13 mouse cellular contexts compared by ENCODE assay signal in genomic region chr9:66915869-66916785, GRCm38 (mm10). TPM values are rescaled to one million over a fixed set of nuclear protein-coding genes. Genes with fewer than 3 reads are reported as not detected.
A peak's percentile ranks its signal among the peaks of the same experiment; 100 is the strongest.
DNase-seq lines count a peak whose midpoint lies in the region; ATAC-seq and TF ChIP-seq lines count a peak whose summit lies in the region.
"Had no signal": no experiment of that assay in that cellular context is flagged by ENCODE, and none has a peak within 500 bp of the region (broad histone marks: within the 10 kb centered on the region; RNA-seq: fewer than 3 reads in every experiment).

No protein-coding gene starts in this region.

- H3K9me3 ChIP-seq in forebrain, embryonic 11.5 days (ENCODE audit: control insufficient read depth, low read length), result no peaks in the 10 kb centered on the region
- no peaks in the 10 kb centered on the region for H3K9me3 ChIP-seq in forebrain, embryonic 12.5 days
- H3K9me3 ChIP-seq in lung, postnatal 0 days (ENCODE audit: low read length), result no peaks in the 10 kb centered on the region
- no peaks in the 10 kb centered on the region for H3K9me3 ChIP-seq in midbrain, embryonic 13.5 days
- H3K9me3 ChIP-seq in midbrain, embryonic 16.5 days (replicated peaks; ENCODE audit: control insufficient read depth, low read length, poor library complexity, severe bottlenecking), result no peaks in the 10 kb centered on the region
- H3K9me3 ChIP-seq: limb, embryonic 15.5 days had no signal

- peaks cover 9% of the 10 kb centered on the region; the same call in 1 of the 2 replicates for H3K4me1 ChIP-seq in forebrain, embryonic 11.5 days (replicated peaks; ENCODE audit: control insufficient read depth, insufficient read depth, low read length)
- H3K4me1 ChIP-seq in forebrain, embryonic 12.5 days, result peaks cover 45% of the 10 kb centered on the region
- H3K4me1 ChIP-seq in lung, postnatal 0 days (ENCODE audit: insufficient read depth, low read depth, low read length), result peaks cover 10% of the 10 kb centered on the region; the same call in 1 of the 2 replicates
- H3K4me1 ChIP-seq in midbrain, embryonic 13.5 days (replicated peaks), result peaks cover 49% of the 10 kb centered on the region
- peaks cover 25% of the 10 kb centered on the region for H3K4me1 ChIP-seq in midbrain, embryonic 16.5 days (ENCODE audit: control insufficient read depth, insufficient read depth, low read length)

- H3K27ac ChIP-seq in forebrain, embryonic 11.5 days (ENCODE audit: low read depth, low read length), result 0 out of 2 replicates have a peak overlapping the region, but pooled peaks have one; percentile 12
- H3K27ac ChIP-seq in forebrain, embryonic 12.5 days, result no peak overlapping the region
- peak overlapping the region; percentile 48 for H3K27ac ChIP-seq in lung, postnatal 0 days (ENCODE audit: low read length)
- no peak overlapping the region for H3K27ac ChIP-seq in midbrain, embryonic 13.5 days
- no peak overlapping the region for H3K27ac ChIP-seq in midbrain, embryonic 16.5 days (ENCODE audit: low read length)
- H3K27ac ChIP-seq: kidney, postnatal 0 days; limb, embryonic 15.5 days had no signal

- TF ChIP-seq EP300 in lung, postnatal 0 days (IDR thresholded peaks at IDR 0.05), result no peak

- H3K36me3 ChIP-seq in forebrain, embryonic 11.5 days (ENCODE audit: control insufficient read depth, insufficient read depth, low read length), result no peaks in the 10 kb centered on the region
- 0 out of 2 replicates have a peak, but pooled peaks cover 3% of the 10 kb centered on the region for H3K36me3 ChIP-seq in forebrain, embryonic 12.5 days (replicated peaks)
- no peaks in the 10 kb centered on the region for H3K36me3 ChIP-seq in lung, postnatal 0 days (ENCODE audit: insufficient read depth, low read length)
- no peaks in the 10 kb centered on the region for H3K36me3 ChIP-seq in splenic B cell, adult 2 months (ENCODE audit: control insufficient read depth, insufficient read depth, low read length, poor library complexity, severe bottlenecking)
- H3K36me3 ChIP-seq in midbrain, embryonic 13.5 days, result no peaks in the 10 kb centered on the region; the same call in 1 of the 2 replicates
- H3K36me3 ChIP-seq in midbrain, embryonic 16.5 days (ENCODE audit: control insufficient read depth, insufficient read depth, low read length), result no peaks in the 10 kb centered on the region
- H3K36me3 ChIP-seq: limb, embryonic 15.5 days had no signal

- DNase-seq in forebrain, embryonic 11.5 days (ENCODE audit: low spot score), result no peak
- no peak for DNase-seq in lung, postnatal 0 days (ENCODE audit: low spot score)
- DNase-seq in lung, postnatal 25 days (ENCODE audit: low spot score), result no peak
- DNase-seq in splenic B cell, adult 2 months (ENCODE audit: low read depth, low spot score), result peak; percentile 46
- DNase-seq: cerebellum, postnatal 36 days had no signal

- WGBS in forebrain, embryonic 11.5 days, result 90% methylated on average over 9 of the region's 9 CpGs
- 88% methylated on average over 9 of the region's 9 CpGs for WGBS in forebrain, embryonic 12.5 days
- 69% methylated on average over 9 of the region's 9 CpGs for WGBS in lung, postnatal 0 days
- WGBS in midbrain, embryonic 13.5 days, result 91% methylated on average over 9 of the region's 9 CpGs
- WGBS in midbrain, embryonic 16.5 days, result 89% methylated on average over 9 of the region's 9 CpGs

- no peak overlapping the region for H3K4me2 ChIP-seq in forebrain, embryonic 11.5 days (ENCODE audit: low read depth, low read length, severe bottlenecking)
- no peak overlapping the region for H3K4me2 ChIP-seq in forebrain, embryonic 12.5 days
- no peak overlapping the region; the same call in 1 of the 2 replicates for H3K4me2 ChIP-seq in lung, postnatal 0 days (replicated peaks; ENCODE audit: low read depth, low read length)
- H3K4me2 ChIP-seq in midbrain, embryonic 13.5 days (replicated peaks), result no peak overlapping the region
- no peak overlapping the region for H3K4me2 ChIP-seq in midbrain, embryonic 16.5 days (ENCODE audit: low read length)
- H3K4me2 ChIP-seq: limb, embryonic 15.5 days had no signal

- H3K9ac ChIP-seq in forebrain, embryonic 11.5 days (ENCODE audit: low read length), result no peak overlapping the region
- H3K9ac ChIP-seq in forebrain, embryonic 12.5 days, result no peak overlapping the region
- no peak overlapping the region for H3K9ac ChIP-seq in lung, postnatal 0 days (replicated peaks; ENCODE audit: low read depth)
- H3K9ac ChIP-seq in midbrain, embryonic 13.5 days (replicated peaks), result no peak overlapping the region
- H3K9ac ChIP-seq in midbrain, embryonic 16.5 days (ENCODE audit: low read depth, low read length), result no peak overlapping the region
- H3K9ac ChIP-seq: limb, embryonic 15.5 days had no signal

- ATAC-seq in forebrain, embryonic 11.5 days (replicated peaks; ENCODE audit: low FRiP score), result no peak
- no peak for ATAC-seq in forebrain, embryonic 12.5 days (ENCODE audit: low FRiP score)
- ATAC-seq in lung, postnatal 0 days, result no peak
- peak; percentile 62 for ATAC-seq in inflammation-experienced regulatory T-cells, adult 6 months
- no peak for ATAC-seq in midbrain, embryonic 13.5 days
- ATAC-seq in midbrain, embryonic 16.5 days, result no peak
- ATAC-seq: forebrain, embryonic 16.5 days had no signal

- TF ChIP-seq CTCF in lung, postnatal 0 days (IDR thresholded peaks at IDR 0.05), result no peak

- H3K27me3 ChIP-seq in forebrain, embryonic 11.5 days (ENCODE audit: control insufficient read depth, insufficient read depth, low read length), result no peaks in the 10 kb centered on the region
- no peaks in the 10 kb centered on the region for H3K27me3 ChIP-seq in forebrain, embryonic 12.5 days
- H3K27me3 ChIP-seq in lung, postnatal 0 days (replicated peaks; ENCODE audit: insufficient read depth, low read length), result no peaks in the 10 kb centered on the region
- no peaks in the 10 kb centered on the region for H3K27me3 ChIP-seq in splenic B cell, adult 2 months (ENCODE audit: control insufficient read depth, insufficient read depth, low read length, poor library complexity, severe bottlenecking)
- H3K27me3 ChIP-seq in midbrain, embryonic 13.5 days, result no peaks in the 10 kb centered on the region
- H3K27me3 ChIP-seq in midbrain, embryonic 16.5 days (ENCODE audit: control insufficient read depth, insufficient read depth, low read depth, low read length), result no peaks in the 10 kb centered on the region
- H3K27me3 ChIP-seq: limb, embryonic 15.5 days had no signal

- no peak overlapping the region for H3K4me3 ChIP-seq in forebrain, embryonic 11.5 days (ENCODE audit: low read depth, low read length)
- no peak overlapping the region for H3K4me3 ChIP-seq in forebrain, embryonic 12.5 days (replicated peaks)
- no peak overlapping the region for H3K4me3 ChIP-seq in lung, postnatal 0 days (ENCODE audit: low read depth, low read length)
- no peak overlapping the region for H3K4me3 ChIP-seq in midbrain, embryonic 13.5 days (replicated peaks)
- no peak overlapping the region for H3K4me3 ChIP-seq in midbrain, embryonic 16.5 days (ENCODE audit: low read depth, low read length)
- H3K4me3 ChIP-seq: limb, embryonic 15.5 days; myocyte had no signal

RNA-seq across cellular contexts. Expression of gene Rab8b, which starts 3.4 kb away (rescaled TPM):
- polyA plus RNA-seq in forebrain, embryonic 11.5 days (2014; fragmentation: Nextera tagmentation; extraction: Ambion mirVana), result 44.1 and 51.7 TPM in 2 replicates
- 50.3 and 50.7 TPM in 2 replicates for polyA plus RNA-seq in forebrain, embryonic 12.5 days (2016; fragmentation: Nextera tagmentation; extraction: Ambion mirVana)
- polyA plus RNA-seq in lung, postnatal 0 days (2015; fragmentation: Nextera tagmentation; extraction: Ambion mirVana), result 15.6 and 20.4 TPM in 2 replicates
- 100 to 1,000 TPM; 140 to 229 (median 170) TPM for polyA plus RNA-seq in inflammation-experienced regulatory T-cells, adult 6 months (2017; shearing (Covaris generic))
- 31.1 and 32.4 TPM in 2 replicates for polyA plus RNA-seq in midbrain, embryonic 13.5 days (2015; fragmentation: Nextera tagmentation; extraction: Ambion mirVana)
- 29.4 and 30.7 TPM in 2 replicates for polyA plus RNA-seq in midbrain, embryonic 16.5 days (2015; fragmentation: Nextera tagmentation; extraction: Ambion mirVana)

RNA-seq across cellular contexts. Expression of gene Rps27l, which starts 29.8 kb away (rescaled TPM):
- polyA plus RNA-seq in forebrain, embryonic 11.5 days (2014; fragmentation: Nextera tagmentation; extraction: Ambion mirVana), result 624 and 676 TPM in 2 replicates
- 588 and 598 TPM in 2 replicates for polyA plus RNA-seq in forebrain, embryonic 12.5 days (2016; fragmentation: Nextera tagmentation; extraction: Ambion mirVana)
- polyA plus RNA-seq in lung, postnatal 0 days (2015; fragmentation: Nextera tagmentation; extraction: Ambion mirVana), result 572 and 579 TPM in 2 replicates
- 100 to 1,000 TPM; 143 to 443 (median 185) TPM for polyA plus RNA-seq in inflammation-experienced regulatory T-cells, adult 6 months (2017; shearing (Covaris generic))
- polyA plus RNA-seq in midbrain, embryonic 13.5 days (2015; fragmentation: Nextera tagmentation; extraction: Ambion mirVana), result 340 and 349 TPM in 2 replicates
- 157 and 180 TPM in 2 replicates for polyA plus RNA-seq in midbrain, embryonic 16.5 days (2015; fragmentation: Nextera tagmentation; extraction: Ambion mirVana)

RNA-seq across cellular contexts. Expression of gene Lactb, which starts 59.2 kb away (rescaled TPM):
- polyA plus RNA-seq in forebrain, embryonic 11.5 days (2014; fragmentation: Nextera tagmentation; extraction: Ambion mirVana), result 9.1 and 11.1 TPM in 2 replicates
- 8.8 and 9.7 TPM in 2 replicates for polyA plus RNA-seq in forebrain, embryonic 12.5 days (2016; fragmentation: Nextera tagmentation; extraction: Ambion mirVana)
- polyA plus RNA-seq in lung, postnatal 0 days (2015; fragmentation: Nextera tagmentation; extraction: Ambion mirVana), result 13.8 and 15.4 TPM in 2 replicates
- 1 to 10 TPM; 2.3 to 4.4 (median 3.4) TPM for polyA plus RNA-seq in inflammation-experienced regulatory T-cells, adult 6 months (2017; shearing (Covaris generic))
- 9.8 and 10.8 TPM in 2 replicates for polyA plus RNA-seq in midbrain, embryonic 13.5 days (2015; fragmentation: Nextera tagmentation; extraction: Ambion mirVana)
- 10.2 and 11.1 TPM in 2 replicates for polyA plus RNA-seq in midbrain, embryonic 16.5 days (2015; fragmentation: Nextera tagmentation; extraction: Ambion mirVana)

Comparison
In these comparisons a context has a peak if more than half of its experiments do, and no peak if none do; other contexts are left out.
1. H3K27ac ChIP-seq: peak in forebrain, embryonic 11.5 days (single experiment) and lung, postnatal 0 days (single experiment); none in forebrain, embryonic 12.5 days (single experiment), midbrain, embryonic 13.5 days (single experiment) and midbrain, embryonic 16.5 days (single experiment).